Mouse (Mus musculus): ENCODE data around the gene Ak3.

The Ak3 gene

GRCm38 (mm10) chr19:29047334-29048170 lies at the start of gene Ak3:
Gene Ak3 (minus strand): TSS chr19:29047961.
- DNase-seq, result peak; percentile 76

DNA sequence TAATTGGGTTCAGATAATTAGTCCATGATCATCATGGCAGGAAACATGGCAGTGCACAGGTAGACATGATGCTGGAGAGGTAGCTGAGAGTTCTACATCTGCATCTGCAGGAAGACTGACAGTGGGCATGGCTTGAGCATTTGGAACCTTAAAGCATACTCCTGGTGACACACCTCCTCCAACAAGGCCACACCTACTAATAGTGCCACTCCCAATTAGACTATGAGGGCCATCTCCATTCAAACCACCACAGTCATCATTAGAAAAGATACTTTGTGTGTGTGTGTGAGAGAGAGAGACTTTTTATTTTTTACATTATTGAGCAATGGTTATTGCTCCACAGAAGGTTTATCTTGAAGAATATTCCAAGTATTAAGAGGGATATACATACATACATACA lies 44.4 kb upstream of the Ak3 start:
- DNase-seq, result no peak

DNA sequence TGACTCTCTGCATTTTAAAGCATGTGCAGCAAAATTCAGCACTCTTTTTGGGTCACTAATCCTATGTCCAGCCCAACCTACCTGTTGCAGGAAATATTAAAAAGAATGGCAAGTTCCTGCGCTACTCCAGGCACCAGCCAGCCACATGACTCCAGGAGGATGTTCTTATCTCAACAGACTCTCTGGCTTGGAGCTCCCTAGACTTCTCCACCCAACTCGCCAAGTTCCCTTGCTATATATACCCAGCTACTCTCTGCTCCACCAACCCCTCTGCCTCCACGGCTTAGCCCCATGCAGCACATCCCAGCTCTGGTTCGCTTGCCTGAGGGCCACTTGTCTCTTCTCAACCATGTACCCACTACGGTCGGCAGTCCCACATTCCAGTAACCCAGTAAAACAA lies 40.9 kb upstream of the Ak3 start:
- DNase-seq, result no peak

DNA sequence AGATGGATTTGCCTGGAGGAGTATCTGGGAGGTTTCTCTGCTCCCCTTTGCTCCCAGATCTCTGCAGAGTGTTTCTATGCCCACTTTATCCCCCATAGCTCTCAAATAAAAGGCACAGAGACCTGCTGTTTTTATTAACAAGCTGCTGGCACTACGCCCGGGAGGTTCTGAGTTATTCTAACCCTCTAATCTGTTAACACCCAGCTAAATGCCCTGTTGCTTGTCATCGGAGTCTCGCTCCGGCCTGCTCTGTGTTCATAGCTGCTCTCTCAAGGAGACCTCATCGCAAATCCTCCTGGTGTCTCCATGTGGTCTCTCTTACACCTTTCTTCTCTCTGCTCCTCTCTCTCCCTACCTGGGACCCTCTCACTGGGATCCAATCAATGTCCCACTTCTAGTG lies 27.0 kb upstream of the Ak3 start:
- no peak for DNase-seq

- no peak for DNase-seq
Observed at GRCm38 (mm10) chr19:29069195-29069594, 21.4 kb upstream of the Ak3 start.

- no peak for DNase-seq
Observed at GRCm38 (mm10) chr19:29066981-29067471, 19.3 kb upstream of the Ak3 start.

DNA sequence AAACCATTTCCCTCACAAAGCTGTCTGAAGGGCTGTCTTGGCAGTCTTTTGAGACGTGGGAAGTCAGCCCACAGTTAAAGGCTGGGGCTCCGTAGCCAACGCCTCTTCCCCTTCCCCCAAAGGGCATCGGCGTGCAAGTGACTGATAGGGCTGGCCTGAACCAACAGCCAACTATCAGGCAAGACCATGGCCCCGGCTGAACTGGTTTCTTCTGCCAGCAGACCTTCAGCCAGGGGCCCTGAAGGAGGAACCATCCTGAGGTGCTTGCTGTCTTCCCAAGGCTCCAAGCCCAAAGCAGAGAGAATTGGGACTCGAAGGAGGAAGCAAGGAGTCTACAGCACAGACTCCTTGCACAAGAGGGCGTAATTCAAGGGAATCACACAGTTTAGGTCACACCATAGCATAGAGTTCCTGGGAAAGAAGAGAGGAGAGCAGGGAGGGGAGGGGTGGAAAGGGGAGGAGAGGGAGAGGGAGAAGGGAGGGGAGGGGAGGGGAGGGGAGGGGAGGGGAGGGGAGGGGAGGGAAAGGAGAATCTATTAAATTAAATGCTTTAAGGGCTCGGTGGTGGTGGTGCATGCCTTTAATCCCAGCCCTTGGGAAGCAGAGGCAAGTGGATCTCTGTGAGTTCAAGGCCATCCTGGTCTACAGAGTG lies 16.8 kb upstream of the Ak3 start:
- DNase-seq, result no peak

DNA sequence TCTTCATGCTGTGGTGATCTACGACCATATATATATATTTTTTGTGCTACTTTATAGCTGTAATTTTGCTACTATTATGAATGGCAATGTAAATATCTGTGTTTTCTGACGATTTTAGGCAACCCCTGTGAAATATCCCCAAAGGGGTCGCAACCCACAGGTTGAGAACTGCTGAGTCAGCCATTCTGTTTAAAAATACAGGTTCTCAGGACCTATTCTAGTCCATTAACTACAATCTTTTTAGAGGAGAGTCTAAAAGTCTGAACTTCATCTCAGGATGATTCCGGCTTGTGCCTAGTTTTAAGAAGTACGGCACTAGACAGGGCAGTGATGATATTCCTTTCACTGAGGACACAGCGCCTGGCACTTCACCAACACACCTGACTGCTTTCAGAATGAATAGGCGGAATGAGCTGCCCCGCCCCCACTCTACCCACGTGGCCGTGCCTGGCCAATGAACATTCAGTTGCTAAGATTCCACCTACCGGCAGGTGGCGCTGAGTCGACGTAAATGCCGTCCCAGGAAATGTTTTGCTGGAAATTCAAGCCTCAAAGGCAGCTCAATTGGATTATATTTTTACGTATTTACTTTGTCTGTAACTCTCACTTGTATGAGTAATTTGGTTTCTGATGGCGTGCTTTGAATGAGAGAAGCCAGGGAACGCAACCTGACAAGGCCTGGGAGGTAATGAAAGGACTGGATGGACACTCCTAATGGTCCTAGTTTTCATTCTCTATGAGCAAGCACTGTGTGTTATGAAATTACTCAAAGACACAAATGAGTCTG lies 16.0 kb upstream of the Ak3 start:
- DNase-seq, result peak; percentile 83

- DNase-seq, result no peak
Observed at GRCm38 (mm10) chr19:29063009-29063408, 15.2 kb upstream of the Ak3 start.

GRCm38 (mm10) chr19:29060299-29060698 lies 12.5 kb upstream of the Ak3 start:
- DNase-seq, result no peak

- DNase-seq, result no peak
Observed at GRCm38 (mm10) chr19:29059688-29060087, 11.9 kb upstream of the Ak3 start.

DNA sequence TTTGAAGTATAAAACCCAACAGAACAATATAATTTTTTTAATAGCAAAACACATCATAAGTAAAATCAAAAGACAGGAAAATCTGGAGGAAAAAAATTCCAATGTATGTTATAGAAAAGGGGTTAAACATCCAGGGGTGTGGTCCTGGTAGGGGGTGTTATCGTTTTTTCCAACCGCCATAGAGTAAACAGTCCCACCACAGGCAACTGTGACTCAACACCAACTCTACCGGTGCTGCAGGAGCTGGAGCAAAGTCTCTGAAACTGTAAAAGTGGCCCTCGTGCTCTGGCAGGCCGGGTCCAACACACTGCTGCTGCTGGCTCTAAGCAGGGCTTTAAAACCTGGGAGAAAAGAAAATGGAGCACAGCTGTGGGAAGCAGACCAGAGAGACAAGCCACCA lies 11.0 kb upstream of the Ak3 start:
- no peak for DNase-seq

DNA sequence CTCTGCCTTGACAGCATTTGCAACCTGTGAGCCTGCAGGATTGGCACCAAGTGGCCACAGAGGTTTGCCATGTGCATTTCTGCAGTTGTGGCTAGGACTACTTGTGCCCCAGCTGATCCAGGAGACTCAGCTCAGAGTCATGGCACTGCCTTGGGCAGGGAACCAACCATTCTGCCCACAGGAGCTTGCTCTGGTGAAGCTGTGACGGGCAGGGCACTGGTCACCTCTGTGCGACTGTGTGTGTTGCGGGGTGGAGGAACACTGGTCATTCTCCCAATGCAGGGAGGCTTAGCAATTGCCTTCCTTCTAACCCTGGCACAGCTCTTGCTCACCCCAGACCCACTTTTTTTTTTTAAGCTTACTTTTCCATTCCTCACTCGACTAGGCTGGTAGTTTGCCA lies 7.7 kb upstream of the Ak3 start:
- no peak for DNase-seq

DNA sequence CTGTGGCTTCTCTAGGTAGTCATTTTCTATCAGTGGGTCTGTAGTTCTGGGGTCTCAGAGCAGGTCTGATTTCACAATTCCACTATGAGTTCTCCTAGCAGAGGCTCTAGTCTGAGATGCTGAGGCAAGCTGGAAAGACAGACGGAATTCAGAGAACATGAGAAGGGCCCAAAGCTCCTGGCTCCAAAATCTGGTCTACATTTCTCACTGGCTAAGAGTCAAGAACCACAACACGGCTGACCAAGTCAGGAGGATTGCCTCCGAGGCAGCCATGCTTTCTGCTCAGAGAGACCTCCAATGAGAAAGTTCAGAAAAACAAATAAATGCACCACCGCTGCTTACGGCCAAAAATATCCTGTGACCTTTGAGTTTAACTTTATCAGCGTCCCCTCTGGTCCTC lies 6.8 kb upstream of the Ak3 start:
- DNase-seq, result no peak

DNA sequence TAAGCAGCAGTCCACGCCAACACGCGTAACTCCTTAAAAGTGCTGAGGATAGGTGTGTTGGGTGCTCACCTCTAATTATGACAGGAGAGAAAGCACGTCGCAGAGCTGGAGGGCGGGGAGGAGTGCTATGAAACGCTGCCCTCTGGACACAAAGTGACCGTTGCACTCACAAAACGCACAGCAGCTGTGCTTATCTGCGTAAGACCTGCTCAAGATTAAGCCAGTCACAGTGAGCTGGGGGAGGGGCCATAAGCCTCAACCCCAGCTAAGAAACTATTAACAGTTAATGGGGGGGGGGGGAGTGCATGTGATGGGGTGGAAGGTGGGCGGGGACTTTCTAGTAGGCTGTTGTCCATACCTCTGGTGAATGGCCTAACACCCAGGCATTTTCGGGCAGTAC lies 5.0 kb upstream of the Ak3 start:
- no peak for DNase-seq

GRCm38 (mm10) chr19:29050186-29050980 lies 2.6 kb upstream of the Ak3 start:
- no peak for DNase-seq

- DNase-seq, result no peak
Observed at GRCm38 (mm10) chr19:29049401-29050075, 1.8 kb upstream of the Ak3 start.

DNA sequence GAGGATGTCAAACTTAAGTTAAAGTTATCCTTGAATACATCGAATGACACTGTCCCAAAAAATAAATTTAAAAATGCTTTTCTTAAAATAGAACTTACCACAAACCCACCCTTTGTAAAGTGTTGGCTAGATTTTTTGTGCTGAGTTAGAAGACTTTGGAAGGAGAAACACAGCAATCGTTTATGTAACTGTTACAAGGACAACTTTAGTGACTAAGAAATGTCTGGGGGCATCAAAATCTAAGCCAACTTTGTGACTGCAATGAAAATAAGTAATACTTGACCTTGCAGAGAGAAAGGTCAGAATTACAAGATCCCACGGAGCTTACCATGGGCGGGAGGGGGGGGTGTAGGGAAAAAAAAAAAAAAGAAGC lies 814 bp downstream of the Ak3 start:
- no peak for DNase-seq

- DNase-seq, result no peak
Observed at GRCm38 (mm10) chr19:29045956-29046650, 1.7 kb downstream of the Ak3 start.

- DNase-seq, result no peak
Observed at GRCm38 (mm10) chr19:29045369-29045768, 2.4 kb downstream of the Ak3 start.

GRCm38 (mm10) chr19:29044353-29044768 lies 3.4 kb downstream of the Ak3 start:
- no peak for DNase-seq

DNA sequence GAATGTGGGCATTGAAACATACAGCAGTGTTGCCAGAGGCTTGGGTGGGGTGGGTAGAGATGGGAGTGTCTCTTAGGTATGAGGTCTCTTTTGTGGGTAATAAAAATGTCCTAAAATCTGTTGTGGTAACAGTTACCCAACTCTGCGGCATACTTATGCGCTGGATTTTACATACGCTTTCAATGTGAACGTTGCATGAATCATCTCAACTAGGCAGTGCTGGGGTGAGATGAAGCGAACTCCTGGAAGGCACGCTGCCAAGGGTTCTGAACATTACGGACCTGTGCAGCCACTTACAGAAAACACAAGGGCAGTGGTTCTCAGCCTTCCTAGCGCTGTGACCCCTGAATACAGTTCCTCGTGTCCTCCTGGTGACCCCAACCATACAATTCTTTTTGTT lies 5.1 kb downstream of the Ak3 start:
- DNase-seq, result no peak
